Mouse (Mus musculus) stomach, embryonic 14.5 days (tissue): ENCODE data around the gene Zkscan17. TPM values are rescaled to one million over a fixed set of nuclear protein-coding genes. Genes with fewer than 3 reads are reported as not detected.
A peak's percentile ranks its signal among the peaks of the same experiment; 100 is the strongest.

Experiments
- ATAC-seq: fragments of 200-750 bp; cut with Nextera tagmentation; 2 replicates; pipeline ENCODE4 v1.8.0; 2017; ENCODE audit warnings: low read depth, moderate TSS enrichment; ENCODE audit not compliant: insufficient number of reproducible peaks, insufficient read depth, low FRiP score
- H3K27ac ChIP-seq: fragments of 300-500 bp; sonication (generic); 2 replicates; pipeline ENCODE4 v1.5.1; 2014; ENCODE audit warnings: mild to moderate bottlenecking, low read length, moderate library complexity, mixed read lengths
- H3K27me3 ChIP-seq: fragments of 300-500 bp; sonication (generic); 2 replicates; pipeline ENCODE4 v1.6.1; 2014; ENCODE audit warnings: low read length, control low read depth, mixed read lengths; ENCODE audit not compliant: control insufficient read depth, insufficient read depth
- H3K36me3 ChIP-seq: fragments of 300-500 bp; sonication (generic); 2 replicates; pipeline ENCODE4 v1.6.1; 2014; ENCODE audit warnings: mild to moderate bottlenecking, control low read depth, low read length, moderate library complexity, mixed read lengths; ENCODE audit not compliant: control insufficient read depth, insufficient read depth
- H3K4me1 ChIP-seq: fragments of 300-500 bp; sonication (generic); 2 replicates; pipeline ENCODE4 v1.6.1; 2014; ENCODE audit warnings: low read length, control low read depth, mixed read lengths; ENCODE audit not compliant: control insufficient read depth, insufficient read depth
- H3K4me2 ChIP-seq: fragments of 300-500 bp; sonication (generic); replicated peaks from 2 replicates; pipeline ENCODE4 v1.6.1; 2014; ENCODE audit warnings: low read depth, low read length, control low read depth
- H3K4me3 ChIP-seq: fragments of 300-500 bp; sonication (generic); 2 replicates; pipeline ENCODE4 v1.5.1; 2014; ENCODE audit warnings: low read depth, low read length, control low read depth
- H3K9ac ChIP-seq: fragments of 300-500 bp; sonication (generic); replicated peaks from 2 replicates; pipeline ENCODE4 v1.6.1; 2014; ENCODE audit warnings: low read depth, mild to moderate bottlenecking, control low read depth, low read length, moderate library complexity, mixed read lengths
- H3K9me3 ChIP-seq: fragments of 300-500 bp; sonication (generic); 2 replicates; pipeline ENCODE4 v1.6.1; 2016; ENCODE audit warnings: low read depth, low read length, control low read depth; ENCODE audit not compliant: control insufficient read depth
- WGBS: fragments of 180-500 bp; shearing (Covaris S2); extraction: QIAGEN DNeasy Blood & Tissue Kit; methylation state at CpG from one replicate; pipeline ENCODE4 v1.1.7; 2014; 5-methylcytosine and 5-hydroxymethylcytosine counted together
- polyA plus RNA-seq: library from polyadenylated mRNA; unstranded; fragments of >200 nt; fragmentation: Nextera tagmentation; extraction: Ambion mirVana; gene quantifications from 2 replicates; pipeline ENCODE4 v1.2.1, GENCODE M21; 2014

Gene Zkscan17
- polyA plus RNA-seq, 1 experiment from 2014 or later: 20.9 TPM

DNA sequence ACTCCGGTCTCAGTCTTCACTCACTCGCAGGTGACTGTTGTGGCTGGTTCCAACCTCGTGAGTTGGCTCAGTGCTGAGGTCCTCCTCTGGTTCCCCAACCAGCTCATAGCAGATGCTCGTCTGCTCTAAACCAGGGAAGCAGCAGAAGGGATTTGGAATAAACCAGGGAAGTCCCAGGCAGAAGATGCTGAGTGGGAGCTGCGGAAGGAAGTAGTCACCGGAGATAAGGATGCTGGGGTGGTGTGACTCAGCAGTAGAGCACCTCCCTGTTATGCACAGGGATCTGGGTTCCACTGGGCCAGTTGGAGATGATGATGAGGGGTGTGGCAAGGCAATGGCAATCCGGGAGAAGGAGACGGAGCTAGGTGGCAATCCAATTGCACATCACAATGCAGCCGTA is 17.5 kb upstream of the Zkscan17 start:
- WGBS: 85% methylated on average over 9 of the region's 9 CpGs
- H3K9me3 ChIP-seq: no peaks in the 10 kb centered on the region

DNA sequence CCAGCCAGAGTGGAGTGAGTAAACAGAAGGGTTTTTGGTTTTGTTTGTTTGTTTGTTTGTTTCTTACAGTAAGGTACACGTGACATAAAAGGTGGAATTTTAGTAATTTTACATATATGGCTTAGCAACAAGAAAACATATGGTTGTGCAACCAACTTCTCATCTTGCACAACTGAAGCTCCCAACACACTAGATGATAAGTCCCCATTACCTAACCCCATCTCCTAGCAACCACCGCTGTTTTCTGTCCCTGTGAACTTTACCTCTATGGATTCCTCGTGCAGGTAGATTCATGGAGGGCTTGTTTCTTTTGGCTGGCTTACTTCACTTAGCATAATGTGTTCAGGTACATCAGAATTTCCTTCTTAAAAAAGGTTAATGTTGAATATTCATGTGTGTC is 16.8 kb upstream of the Zkscan17 start:
- Histone ChIP-seq H3K27me3 (no peaks in the 10 kb centered on the region), H3K27ac (no peak overlapping the region), H3K4me2 (no peak overlapping the region), H3K9ac (no peak overlapping the region), H3K9me3 (no peaks in the 10 kb centered on the region), H3K36me3 (no peaks in the 10 kb centered on the region), H3K4me3 (no peak overlapping the region), H3K4me1 (0 out of 2 replicates have a peak, but pooled peaks cover 3% of the 10 kb centered on the region)
- 66% methylated on average over 3 of the region's 3 CpGs for WGBS
- no peak for ATAC-seq

More for the DNA sequence above, 17.5 kb upstream of the Zkscan17 start:
- no peaks in the 10 kb centered on the region for H3K27me3 ChIP-seq
- H3K27ac ChIP-seq: no peak overlapping the region
- no peak overlapping the region for H3K9ac ChIP-seq
- H3K4me3 ChIP-seq: no peak overlapping the region
- H3K4me1 ChIP-seq: no peaks in the 10 kb centered on the region
- no peak for ATAC-seq
- H3K4me2 ChIP-seq: no peak overlapping the region
- H3K36me3 ChIP-seq: no peaks in the 10 kb centered on the region

DNA sequence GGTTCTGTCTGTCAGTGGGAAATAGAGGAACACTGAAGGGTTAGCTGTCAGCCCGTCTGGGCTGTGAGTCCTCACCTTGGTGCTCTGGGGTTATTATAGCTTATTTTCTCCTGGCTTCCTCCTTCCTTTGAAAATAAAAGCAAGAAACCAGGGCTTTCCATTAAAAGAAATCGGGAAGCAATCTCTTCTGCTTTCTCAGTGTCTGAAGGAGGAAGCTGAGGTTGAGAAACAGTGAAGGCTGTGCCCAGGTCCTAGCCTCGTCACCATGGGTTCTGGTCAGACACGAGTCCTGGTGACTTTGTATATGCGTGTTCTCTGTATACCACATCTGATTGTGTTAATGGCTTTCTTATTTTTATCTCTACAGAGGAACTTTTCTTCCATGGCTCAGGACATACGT is 15.9 kb upstream of the Zkscan17 start:
- H3K9me3 ChIP-seq: no peaks in the 10 kb centered on the region
- ATAC-seq: no peak
- no peak overlapping the region for H3K9ac ChIP-seq
- H3K4me3 ChIP-seq: no peak overlapping the region
- no peak overlapping the region for H3K4me2 ChIP-seq
- H3K27me3 ChIP-seq: no peaks in the 10 kb centered on the region
- no peak overlapping the region for H3K27ac ChIP-seq
- H3K4me1 ChIP-seq: 0 out of 2 replicates have a peak, but pooled peaks cover 5% of the 10 kb centered on the region
- WGBS: 75% methylated on average over 6 of the region's 6 CpGs
- no peaks in the 10 kb centered on the region for H3K36me3 ChIP-seq

DNA sequence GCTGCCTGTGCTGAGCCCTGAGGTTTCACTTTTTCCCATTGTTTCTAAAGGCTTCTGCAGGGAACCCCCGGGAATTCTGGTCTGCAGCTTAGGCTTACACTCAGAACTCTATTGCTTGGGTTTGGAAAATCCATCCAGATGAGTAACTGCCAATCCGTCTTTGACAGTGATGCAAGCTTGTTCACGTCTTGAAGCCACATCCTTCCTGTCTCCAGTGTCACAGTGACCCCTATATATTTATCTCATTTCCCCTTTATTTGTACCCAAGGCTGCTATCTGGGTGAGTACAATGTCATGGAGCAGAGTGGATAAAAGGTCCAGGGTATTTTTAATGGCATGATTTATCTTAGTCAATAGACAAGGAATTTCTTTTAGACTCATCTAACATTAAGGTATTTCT is 14.8 kb upstream of the Zkscan17 start, which contains the start of gene Nlrp3:
TSS of gene Nlrp3 (plus strand) at position 245 of the 400 bp plus-strand sequence.
- no peaks in the 10 kb centered on the region for H3K9me3 ChIP-seq
- no peak within 1 kb of the TSS for H3K4me3 ChIP-seq
- 0 out of 2 replicates have a peak, but pooled peaks cover 5% of the 10 kb centered on the region for H3K4me1 ChIP-seq
- 43% methylated on average over 3 of the region's 3 CpGs for WGBS
- H3K27ac ChIP-seq: no peak within 1 kb of the TSS
- ATAC-seq: no peak
- no peak within 1 kb of the TSS for H3K4me2 ChIP-seq
- H3K27me3 ChIP-seq: no peaks in the 10 kb centered on the region
- no peak within 1 kb of the TSS for H3K9ac ChIP-seq
- no peaks in the 10 kb centered on the region for H3K36me3 ChIP-seq

DNA sequence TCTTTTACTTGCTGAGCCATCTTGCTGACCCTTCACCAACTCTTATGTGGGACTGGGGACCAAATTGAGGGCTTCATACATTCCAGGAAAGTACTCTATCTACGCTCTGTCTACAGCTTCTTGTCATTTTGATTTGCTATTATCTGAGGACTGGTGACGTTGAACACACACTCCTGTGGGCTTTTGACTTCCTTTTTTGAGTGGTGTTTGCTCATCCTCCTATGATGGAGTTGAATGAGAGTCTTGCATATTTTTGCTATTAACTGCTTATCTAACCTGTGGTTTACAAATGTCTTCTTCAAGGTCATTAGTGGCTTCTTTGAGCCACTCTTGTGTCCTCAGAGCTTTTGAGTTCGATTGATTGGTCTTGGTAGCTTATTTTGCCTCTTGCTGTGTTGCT is 13.6 kb upstream of the Zkscan17 start:
- no peak overlapping the region for H3K4me3 ChIP-seq
- WGBS: 76% methylated on average over 3 of the region's 3 CpGs
- H3K9me3 ChIP-seq: no peaks in the 10 kb centered on the region
- no peaks in the 10 kb centered on the region for H3K27me3 ChIP-seq
- ATAC-seq: no peak
- no peak overlapping the region for H3K27ac ChIP-seq
- 0 out of 2 replicates have a peak, but pooled peaks cover 5% of the 10 kb centered on the region for H3K4me1 ChIP-seq
- H3K36me3 ChIP-seq: no peaks in the 10 kb centered on the region
- no peak overlapping the region for H3K9ac ChIP-seq
- H3K4me2 ChIP-seq: no peak overlapping the region

DNA sequence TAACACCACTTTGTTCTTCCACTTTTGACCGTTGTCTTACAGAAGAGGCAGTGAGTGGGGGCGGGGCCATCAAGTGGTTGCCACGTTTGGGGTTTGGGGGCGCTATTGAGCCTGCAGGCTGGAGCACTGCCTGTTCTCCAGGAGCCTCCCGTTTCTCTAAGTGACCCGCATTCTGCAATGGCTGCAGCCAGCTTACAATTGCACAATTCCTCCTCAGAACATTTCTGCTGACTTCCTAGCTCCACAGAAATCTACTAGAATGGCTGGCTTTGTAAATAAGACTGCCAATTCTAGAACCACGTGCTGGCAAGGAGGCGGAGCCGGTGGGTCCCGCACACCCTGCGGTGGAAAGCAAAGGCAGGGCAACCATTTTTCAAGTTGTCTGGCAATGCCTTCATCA is 11.8 kb upstream of the Zkscan17 start:
- 26% methylated on average over 11 of the region's 11 CpGs for WGBS
- no peak for ATAC-seq
- peak overlapping the region; percentile 59; the same call in 1 of the 2 replicates for H3K27ac ChIP-seq

DNA sequence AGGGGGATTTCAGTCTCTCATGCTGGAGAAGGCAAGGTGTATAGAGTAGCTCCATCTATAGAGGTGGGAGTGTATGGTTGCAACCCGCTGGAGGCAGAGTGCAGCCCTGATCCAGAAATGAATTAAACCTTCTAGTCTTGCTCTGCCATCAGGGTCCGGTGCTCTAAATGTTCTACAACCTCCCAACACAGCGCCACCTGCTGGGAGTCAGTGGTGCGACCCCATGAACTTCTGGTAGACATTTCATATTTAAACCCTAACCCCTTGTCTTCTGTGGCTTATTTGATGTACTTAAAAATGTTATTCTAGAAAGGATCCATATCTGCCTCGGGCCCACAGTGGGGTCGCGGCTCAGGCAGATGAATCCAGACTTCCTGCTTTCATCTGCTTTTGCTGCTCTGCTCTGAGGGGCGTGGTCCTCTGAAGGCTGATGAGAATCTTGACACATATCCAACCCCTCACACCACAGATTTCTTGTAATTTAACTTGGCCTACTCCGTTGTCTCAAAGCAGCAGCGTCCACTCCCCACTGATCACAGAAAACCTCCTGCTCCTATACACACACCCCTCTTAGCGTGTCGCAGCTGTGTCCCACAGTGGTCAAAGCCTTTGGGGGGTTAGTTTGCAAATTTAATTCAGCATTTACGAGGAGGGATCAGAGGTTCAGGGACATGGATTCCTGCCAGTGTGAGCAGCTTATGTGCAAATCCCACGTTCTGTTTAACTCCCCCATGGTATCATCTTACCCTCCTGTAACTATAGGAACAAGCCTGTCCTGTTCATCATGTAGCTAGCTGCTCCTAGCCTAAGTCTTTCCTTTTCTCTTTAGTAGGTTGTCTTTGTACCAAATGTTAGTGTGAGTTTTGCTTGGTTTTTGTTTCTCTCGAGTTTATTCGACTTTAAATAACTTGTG is 10.9 kb upstream of the Zkscan17 start:
- Histone ChIP-seq H3K27me3 (no peaks in the 10 kb centered on the region), H3K9ac (no peak overlapping the region), H3K4me2 (no peak overlapping the region), H3K36me3 (no peaks in the 10 kb centered on the region), H3K9me3 (no peaks in the 10 kb centered on the region), H3K27ac (peak overlapping the region; percentile 59), H3K4me3 (no peak overlapping the region), H3K4me1 (0 out of 2 replicates have a peak, but pooled peaks cover 5% of the 10 kb centered on the region)
- WGBS: 61% methylated on average over 16 of the region's 16 CpGs
- ATAC-seq: no peak

More for the DNA sequence above, 11.8 kb upstream of the Zkscan17 start:
- Histone ChIP-seq H3K9me3 (no peaks in the 10 kb centered on the region), H3K36me3 (no peaks in the 10 kb centered on the region), H3K9ac (no peak overlapping the region), H3K4me2 (0 out of 2 replicates have a peak overlapping the region, but pooled peaks have one; percentile 11), H3K4me1 (0 out of 2 replicates have a peak, but pooled peaks cover 5% of the 10 kb centered on the region), H3K4me3 (no peak overlapping the region), H3K27me3 (no peaks in the 10 kb centered on the region)

DNA sequence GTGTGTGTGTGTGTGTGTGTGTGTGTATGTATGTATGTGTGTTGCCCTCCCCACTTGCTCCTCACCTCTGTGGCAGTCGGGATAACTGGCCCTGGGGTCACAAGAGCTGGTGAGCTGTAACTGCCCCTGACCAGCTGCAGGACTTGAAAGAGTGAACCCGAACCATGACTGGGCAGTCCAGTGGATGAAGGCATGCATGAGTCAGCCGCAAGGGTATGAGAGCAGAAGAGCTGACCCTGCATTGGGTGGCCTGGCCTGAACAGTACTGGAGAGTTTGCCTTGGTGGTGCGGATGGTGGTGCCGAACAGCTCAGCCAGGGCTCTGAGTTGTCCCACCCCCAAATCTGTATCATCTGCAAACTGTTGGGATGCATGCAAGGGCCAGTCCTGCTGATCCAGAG is 5.0 kb upstream of the Zkscan17 start:
- H3K4me1 ChIP-seq: no peaks in the 10 kb centered on the region
- WGBS: 59% methylated on average over 5 of the region's 5 CpGs
- no peak for ATAC-seq
- H3K27me3 ChIP-seq: no peaks in the 10 kb centered on the region
- H3K36me3 ChIP-seq: no peaks in the 10 kb centered on the region
- H3K4me3 ChIP-seq: no peak overlapping the region
- H3K9ac ChIP-seq: no peak overlapping the region
- no peaks in the 10 kb centered on the region for H3K9me3 ChIP-seq
- no peak overlapping the region for H3K27ac ChIP-seq
- H3K4me2 ChIP-seq: no peak overlapping the region
